Mouse (Mus musculus): ENCODE data around the gene Olfr1129. TPM values are rescaled to one million over a fixed set of nuclear protein-coding genes. Genes with fewer than 3 reads are reported as not detected.
"Not testable (repeated sequence)": the region's sequence is repeated elsewhere in the genome, so short reads cannot be mapped to it uniquely, and the experiment has no call there.

Olfr1129 gene
- not detected for total RNA-seq (2021)

- DNase-seq (ENCODE audit: low spot score in 2 of 2); intact Hi-C loops (cut with DNase I): not testable (repeated sequence)
These were observed at the start of gene Olfr1129 for GRCm38 (mm10) chr2:87573602-87574001. Olfr1129 (plus strand) TSS chr2:87573902.

GRCm38 (mm10) chr2:87525899-87526616, 47.6 kb upstream of the Olfr1129 start:
- DNase-seq (ENCODE audit: low spot score in 2 of 2): peak; percentile 8 to 12
- intact Hi-C loops (cut with DNase I): not testable (repeated sequence)

GRCm38 (mm10) chr2:87531496-87531895, 42.2 kb upstream of the Olfr1129 start, which contains the start of gene Olfr153:
Olfr153 (plus strand) TSS chr2:87531796.
- intact Hi-C loops (cut with DNase I): no loop called here
- DNase-seq (ENCODE audit: low spot score in 2 of 2): no peak

- DNase-seq (ENCODE audit: low spot score in 2 of 2): no peak
- intact Hi-C loops (cut with DNase I): no loop called here
These were observed 38.9 kb upstream of the Olfr1129 start for GRCm38 (mm10) chr2:87534826-87535225.

GRCm38 (mm10) chr2:87545442-87545841, 28.3 kb upstream of the Olfr1129 start, which contains the start of gene Olfr1128:
Olfr1128 (minus strand) TSS chr2:87545542.
- DNase-seq (ENCODE audit: low spot score in 2 of 2): no peak
- intact Hi-C loops (cut with DNase I): no loop called here

- intact Hi-C loops (cut with DNase I); DNase-seq (ENCODE audit: low spot score in 2 of 2): not testable (repeated sequence)
These were observed 32.2 kb downstream of the Olfr1129 start, which contains the start of gene Olfr1130 for GRCm38 (mm10) chr2:87605912-87606311. Olfr1130 (plus strand) TSS chr2:87606212.

- DNase-seq (ENCODE audit: low spot score in 2 of 2): no peak
- intact Hi-C loops (cut with DNase I): no loop called here
These were observed 53.1 kb downstream of the Olfr1129 start, which contains the start of gene Olfr1131 for GRCm38 (mm10) chr2:87626804-87627203. Olfr1131 (plus strand) TSS chr2:87627104.

Other genes starting within 250 kb of the Olfr1129 start
- not detected for gene Olfr1120, start 219.1 kb upstream of the Olfr1129 start, total RNA-seq (2021)
- not detected for gene Olfr1121, start 204.0 kb upstream of the Olfr1129 start, total RNA-seq (2021)
- under 1 TPM in 1 of 2 experiments, not detected in 1; 0.14 TPM for gene Olfr1122, start 188.1 kb upstream of the Olfr1129 start, total RNA-seq (2021)
- not detected for gene Olfr1123, start 157.3 kb upstream of the Olfr1129 start, total RNA-seq (2021)
- gene Olfr1124, start 143.6 kb upstream of the Olfr1129 start, total RNA-seq (2021): not detected
- gene Olfr1126, start 119.9 kb upstream of the Olfr1129 start, total RNA-seq (2021): not detected
- gene Pramel7, start 76.8 kb upstream of the Olfr1129 start, total RNA-seq (2021): not detected
- not detected for gene Pramel6, start 67.3 kb upstream of the Olfr1129 start, total RNA-seq (2021)
- not detected for gene Olfr153, start 42.1 kb upstream of the Olfr1129 start, total RNA-seq (2021)
- not detected for gene Olfr1128, start 28.4 kb upstream of the Olfr1129 start, total RNA-seq (2021)
- gene Olfr1130, start 32.3 kb downstream of the Olfr1129 start, total RNA-seq (2021): not detected
- gene Olfr1131, start 53.2 kb downstream of the Olfr1129 start, total RNA-seq (2021): not detected
- not detected for gene Olfr1132, start 63.6 kb downstream of the Olfr1129 start, total RNA-seq (2021)
- not detected for gene Olfr1133, start 73.5 kb downstream of the Olfr1129 start, total RNA-seq (2021)
- not detected for gene Olfr1134, start 84.6 kb downstream of the Olfr1129 start, total RNA-seq (2021)
- not detected for gene Olfr1135, start 99.8 kb downstream of the Olfr1129 start, total RNA-seq (2021)
- not detected for gene Olfr1136, start 120.0 kb downstream of the Olfr1129 start, total RNA-seq (2021)
- not detected for gene Olfr1137, start 139.3 kb downstream of the Olfr1129 start, total RNA-seq (2021)
- gene Olfr1138, start 166.1 kb downstream of the Olfr1129 start, total RNA-seq (2021): not detected
- not detected for gene Olfr1140, start 169.8 kb downstream of the Olfr1129 start, total RNA-seq (2021)
- gene Olfr1141, start 180.1 kb downstream of the Olfr1129 start, total RNA-seq (2021): not detected
- gene Olfr152, start 205.6 kb downstream of the Olfr1129 start, total RNA-seq (2021): not detected
- not detected for gene Olfr1143, start 226.7 kb downstream of the Olfr1129 start, total RNA-seq (2021)
- not detected for gene Olfr1145, start 235.9 kb downstream of the Olfr1129 start, total RNA-seq (2021)